Mouse (Mus musculus) megakaryocyte, embryonic 14.5 days (primary cell): Measurements from ENCODE around the gene Pard6b.

Source experiments
- FLI1 ChIP-seq: IDR thresholded peaks from 2 replicates; pipeline ENCODE4 v1.6.1; 2012; ENCODE audit warnings: low read length, inconsistent platforms, mixed read lengths
- GATA1 ChIP-seq: IDR thresholded peaks from 3 replicates; pipeline ENCODE4 v1.6.1; 2012; ENCODE audit warnings: mixed read lengths, low read length, inconsistent platforms, borderline replicate concordance

DNA sequence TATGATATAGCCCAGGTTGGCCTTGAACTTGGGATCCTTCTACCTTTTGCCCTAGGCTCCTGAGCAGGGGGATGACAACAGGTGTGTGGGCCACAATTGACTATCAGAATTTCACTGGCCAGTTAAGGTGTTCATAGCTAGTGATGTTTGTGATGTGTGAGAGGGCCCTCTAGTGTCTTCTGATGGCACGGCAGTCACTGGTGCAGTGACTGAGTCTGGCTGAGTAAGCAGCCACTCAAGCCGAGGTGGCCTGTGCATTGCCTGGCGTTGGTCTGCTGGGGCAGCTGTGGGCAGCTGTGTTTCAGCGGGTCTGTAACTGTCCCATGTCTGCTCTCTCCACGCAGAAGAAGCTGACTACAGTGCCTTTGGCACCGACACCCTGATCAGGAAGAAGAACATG is 17.2 kb downstream of the Pard6b start:
- no peak for TF ChIP-seq GATA1
- no peak for TF ChIP-seq FLI1
